Mouse (Mus musculus) ovary, adult 10 weeks (tissue): ENCODE data around the gene Olfr1055. TPM values are rescaled to one million over a fixed set of nuclear protein-coding genes. Genes with fewer than 3 reads are reported as not detected.

Experiments used
- polyA plus RNA-seq: library from polyadenylated mRNA; stranded (reverse); fragments of 350-450 nt; fragmentation: Illumina TruSeq; extraction: RNeasy Lipid Tissue Mini Kit (QIAGEN cat#74804); gene quantifications from one replicate; pipeline ENCODE4 v1.2.3, GENCODE M21; 2014

The Olfr1055 gene
- not detected for polyA plus RNA-seq

DNA sequence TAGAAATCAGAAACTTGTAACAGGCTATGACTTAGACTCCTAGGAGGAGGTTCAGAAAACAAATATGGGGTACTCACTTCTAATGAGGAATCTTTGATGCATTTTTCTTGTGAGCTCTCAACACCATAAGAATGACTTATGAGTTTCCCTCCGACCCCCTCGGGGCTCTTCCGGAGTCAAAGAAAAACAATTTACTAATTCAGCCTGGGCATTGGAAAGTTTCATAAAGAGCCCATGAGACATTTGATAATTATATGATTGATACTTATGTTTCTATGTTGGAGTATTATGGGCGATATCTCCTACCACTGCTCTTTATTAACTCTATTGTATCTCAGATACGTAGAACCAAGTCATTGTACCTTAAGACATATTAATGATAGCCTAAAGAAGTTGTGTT, at the start of gene Olfr1055:
Gene Olfr1055 (minus strand): TSS at position 101 of the 400 bp plus-strand sequence.

DNA sequence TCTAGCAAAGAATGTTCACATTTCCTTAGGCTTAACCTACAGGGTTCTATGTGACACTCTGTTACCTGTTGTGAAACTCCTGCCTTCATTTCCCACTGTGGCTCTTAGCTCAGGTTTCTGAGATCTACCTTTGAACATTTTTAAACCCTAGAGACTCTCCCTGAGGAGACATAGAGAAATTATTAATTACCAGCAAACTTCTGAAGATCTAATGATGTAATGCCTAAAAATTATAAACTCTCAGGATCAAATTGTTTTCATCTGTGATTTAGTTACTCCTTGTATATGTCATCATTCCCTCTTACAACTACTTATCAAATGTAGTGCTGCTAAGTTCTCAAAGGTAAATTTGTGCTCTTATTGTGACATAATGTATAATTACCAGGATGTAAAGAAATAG, 38.4 kb upstream of the Olfr1055 start, which contains the start of gene Olfr1058:
Gene Olfr1058 (minus strand): TSS at position 101 of the 400 bp plus-strand sequence.

DNA sequence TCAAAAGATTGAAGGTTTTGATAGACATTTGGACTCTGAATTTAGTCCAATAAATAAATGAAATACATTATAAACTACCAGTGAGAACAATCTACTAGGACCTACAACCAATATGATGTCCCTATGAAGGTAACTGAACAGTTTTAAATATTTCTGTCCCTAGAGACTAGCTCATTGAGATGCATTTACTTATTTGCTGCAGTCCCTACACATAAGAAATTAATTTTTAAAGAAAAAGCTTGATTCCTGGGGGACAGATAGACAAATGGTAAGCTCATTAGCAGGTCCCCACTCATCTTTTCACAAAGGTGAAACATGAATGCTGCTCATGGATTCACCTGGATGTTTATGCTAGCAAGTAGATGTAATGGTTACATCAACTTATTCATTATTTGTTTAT, 28.2 kb upstream of the Olfr1055 start, which contains the start of gene Olfr1057:
Gene Olfr1057 (minus strand): TSS at position 101 of the 400 bp plus-strand sequence.

DNA sequence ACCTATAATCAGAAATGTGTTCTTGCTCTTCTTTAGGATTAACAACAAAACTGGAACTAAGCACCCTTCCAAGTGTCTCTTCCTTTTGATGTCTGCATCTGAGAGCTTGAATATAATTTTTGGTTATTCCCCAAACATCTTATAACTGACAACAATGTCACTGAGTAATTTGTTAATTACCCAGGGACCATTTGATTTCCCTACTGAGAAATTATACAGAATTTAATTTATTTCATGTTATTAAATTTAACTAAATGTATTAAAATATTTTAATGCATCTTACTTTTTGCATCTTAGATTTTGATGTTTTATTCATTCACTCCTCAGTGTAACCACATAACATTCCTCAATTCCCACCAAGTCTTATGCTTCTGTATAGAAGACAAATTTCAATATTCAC, 12.3 kb upstream of the Olfr1055 start, which contains the start of gene Olfr1056:
Gene Olfr1056 (minus strand): TSS at position 101 of the 400 bp plus-strand sequence.

DNA sequence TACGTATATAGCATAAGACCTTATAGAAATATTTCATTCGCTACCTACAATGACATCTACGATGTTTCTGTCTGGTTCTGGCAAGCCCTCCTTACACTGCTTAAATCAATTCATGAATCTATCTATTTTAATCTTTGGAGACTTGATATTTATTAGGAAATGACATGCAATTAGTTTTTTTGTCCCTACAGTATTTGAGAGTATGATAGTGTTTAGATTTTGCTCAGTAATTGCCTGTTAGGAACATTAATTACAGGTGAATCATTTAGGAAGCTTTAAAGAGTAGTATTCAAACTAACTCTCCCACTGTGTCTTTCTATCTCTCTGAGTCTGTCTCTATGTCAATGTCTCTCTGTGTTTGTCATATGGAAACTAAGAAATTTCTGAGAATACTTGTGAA, 14.8 kb downstream of the Olfr1055 start, which contains the start of gene Olfr1054:
Gene Olfr1054 (minus strand): TSS at position 101 of the 400 bp plus-strand sequence.

DNA sequence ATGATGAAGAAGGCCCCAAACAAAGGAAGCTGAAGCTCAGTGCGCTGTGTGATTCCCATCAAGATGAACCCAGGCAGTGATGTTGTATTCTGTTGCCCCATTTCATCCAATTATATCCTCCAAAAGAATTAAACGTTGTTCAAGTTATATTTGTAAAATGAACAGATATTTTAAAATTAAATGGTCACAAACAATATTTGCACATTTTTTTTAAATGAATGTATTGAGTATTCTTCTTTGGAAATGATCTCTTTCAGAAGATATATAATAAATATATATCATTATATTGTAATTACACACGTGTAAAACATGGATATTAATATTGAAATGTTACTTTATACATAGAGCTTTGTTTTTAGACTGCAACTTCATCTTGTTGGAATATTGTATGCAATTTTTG, 34.9 kb downstream of the Olfr1055 start, which contains the start of gene Olfr1053:
Gene Olfr1053 (minus strand): TSS at position 101 of the 400 bp plus-strand sequence.

Other genes with a start within 250 kb of the Olfr1055 start
- not detected for gene Olfr1039, start 214.4 kb downstream of the Olfr1055 start, polyA plus RNA-seq
- gene Olfr1040, start 203.6 kb downstream of the Olfr1055 start, polyA plus RNA-seq, result not detected
- gene Olfr1042, start 188.4 kb downstream of the Olfr1055 start, polyA plus RNA-seq, result not detected
- not detected for gene Olfr1043, start 182.8 kb downstream of the Olfr1055 start, polyA plus RNA-seq
- not detected for gene Olfr1044, start 172.5 kb downstream of the Olfr1055 start, polyA plus RNA-seq
- not detected for gene Olfr52, start 164.6 kb downstream of the Olfr1055 start, polyA plus RNA-seq
- not detected for gene Olfr1045, start 147.3 kb downstream of the Olfr1055 start, polyA plus RNA-seq
- gene Olfr1046, start 131.0 kb downstream of the Olfr1055 start, polyA plus RNA-seq, result not detected
- not detected for gene Olfr1047, start 118.9 kb downstream of the Olfr1055 start, polyA plus RNA-seq
- gene Olfr1048, start 110.0 kb downstream of the Olfr1055 start, polyA plus RNA-seq, result not detected
- gene Olfr1049, start 92.0 kb downstream of the Olfr1055 start, polyA plus RNA-seq, result not detected
- not detected for gene Olfr1051, start 71.2 kb downstream of the Olfr1055 start, polyA plus RNA-seq
- not detected for gene Olfr1052, start 57.8 kb downstream of the Olfr1055 start, polyA plus RNA-seq
- gene Olfr1053, start 35.0 kb downstream of the Olfr1055 start, polyA plus RNA-seq, result not detected
- not detected for gene Olfr1054, start 14.9 kb downstream of the Olfr1055 start, polyA plus RNA-seq
- gene Olfr1056, start 12.2 kb upstream of the Olfr1055 start, polyA plus RNA-seq, result not detected
- not detected for gene Olfr1057, start 28.1 kb upstream of the Olfr1055 start, polyA plus RNA-seq
- gene Olfr1058, start 38.3 kb upstream of the Olfr1055 start, polyA plus RNA-seq, result not detected
- not detected for gene Olfr1061, start 63.8 kb upstream of the Olfr1055 start, polyA plus RNA-seq
- not detected for gene Olfr1062, start 76.5 kb upstream of the Olfr1055 start, polyA plus RNA-seq
- not detected for gene Olfr1065, start 100.3 kb upstream of the Olfr1055 start, polyA plus RNA-seq
- not detected for gene Olfr1066, start 106.0 kb upstream of the Olfr1055 start, polyA plus RNA-seq
- not detected for gene Olfr228, start 137.1 kb upstream of the Olfr1055 start, polyA plus RNA-seq
- not detected for gene Olfr1076, start 158.2 kb upstream of the Olfr1055 start, polyA plus RNA-seq
- not detected for gene Olfr1079, start 192.2 kb upstream of the Olfr1055 start, polyA plus RNA-seq
- gene Olfr1080, start 208.0 kb upstream of the Olfr1055 start, polyA plus RNA-seq, result not detected
- not detected for gene Olfr1082, start 248.7 kb upstream of the Olfr1055 start, polyA plus RNA-seq